Mouse (Mus musculus) layer of hippocampus, adult 9-11 months (tissue): ENCODE results near the gene AI182371.
A peak's percentile ranks its signal among the peaks of the same experiment; 100 is the strongest.

Experiments
- DNase-seq: peaks from one replicate; pipeline ENCODE4 v3.0.0; 2022

The AI182371 gene

GRCm38 (mm10) chr2:35101443-35101842, at the start of gene AI182371:
Gene AI182371, minus strand, starts transcription at chr2:35101543.
- no peak for DNase-seq

GRCm38 (mm10) chr2:35148806-35149205, 47.5 kb upstream of the AI182371 start:
- DNase-seq, result no peak

- no peak for DNase-seq
These were observed 40.3 kb upstream of the AI182371 start for GRCm38 (mm10) chr2:35141673-35142072.

- no peak for DNase-seq
These were observed 37.2 kb upstream of the AI182371 start for GRCm38 (mm10) chr2:35138576-35138975.

- DNase-seq, result no peak
These were observed 32.5 kb upstream of the AI182371 start for GRCm38 (mm10) chr2:35133891-35134290.

GRCm38 (mm10) chr2:35132662-35133055, 31.3 kb upstream of the AI182371 start:
- DNase-seq, result no peak

- DNase-seq, result peak; percentile 95
These were observed 30.8 kb upstream of the AI182371 start for GRCm38 (mm10) chr2:35131991-35132661.

GRCm38 (mm10) chr2:35131491-35131890, 30.1 kb upstream of the AI182371 start:
- no peak for DNase-seq

GRCm38 (mm10) chr2:35124716-35125115, 23.4 kb upstream of the AI182371 start:
- no peak for DNase-seq

- DNase-seq, result no peak
These were observed 9.2 kb upstream of the AI182371 start for GRCm38 (mm10) chr2:35110521-35110920.

GRCm38 (mm10) chr2:35109924-35110304, 8.6 kb upstream of the AI182371 start:
- DNase-seq, result no peak

- DNase-seq, result peak; percentile 95
These were observed 8.0 kb upstream of the AI182371 start, which contains the start of gene Cntrl for GRCm38 (mm10) chr2:35109141-35109923. Gene Cntrl, plus strand, starts transcription at chr2:35109492.

- DNase-seq, result peak; percentile 53
These were observed 7.4 kb upstream of the AI182371 start for GRCm38 (mm10) chr2:35108712-35109111.

- no peak for DNase-seq
These were observed 6.8 kb upstream of the AI182371 start for GRCm38 (mm10) chr2:35107984-35108635.

GRCm38 (mm10) chr2:35104843-35105242, 3.5 kb upstream of the AI182371 start:
- no peak for DNase-seq

- DNase-seq, result no peak
These were observed 2.2 kb upstream of the AI182371 start for GRCm38 (mm10) chr2:35103558-35103957.

GRCm38 (mm10) chr2:35102777-35103176, 1.4 kb upstream of the AI182371 start:
- no peak for DNase-seq

GRCm38 (mm10) chr2:35100529-35100928, 814 bp downstream of the AI182371 start:
- DNase-seq, result no peak

- DNase-seq, result peak; percentile 37
These were observed 13.9 kb downstream of the AI182371 start for GRCm38 (mm10) chr2:35087418-35087817.

- DNase-seq, result no peak
These were observed 22.2 kb downstream of the AI182371 start for GRCm38 (mm10) chr2:35079166-35079565.

GRCm38 (mm10) chr2:35074328-35074727, 27.0 kb downstream of the AI182371 start:
- DNase-seq, result no peak

- DNase-seq, result no peak
These were observed 28.8 kb downstream of the AI182371 start for GRCm38 (mm10) chr2:35072547-35072946.

- no peak for DNase-seq
These were observed 31.1 kb downstream of the AI182371 start for GRCm38 (mm10) chr2:35070275-35070674.

- no peak for DNase-seq
These were observed 32.2 kb downstream of the AI182371 start for GRCm38 (mm10) chr2:35069124-35069523.
